ENCODE assay signal across 15 mouse cellular contexts in genomic region chr8:26938150-26938804, GRCm38 (mm10).
"Had no signal": no experiment of that assay in that cellular context is flagged by ENCODE, and none has a peak within 500 bp of the region (broad histone marks: within the 10 kb centered on the region; RNA-seq: fewer than 3 reads in every experiment).

No protein-coding gene starts in this region.

- ATAC-seq: liver, postnatal 0 days; lung, postnatal 0 days; midbrain, embryonic 15.5 days had no signal

- H3K4me2 ChIP-seq: limb, embryonic 12.5 days; liver, embryonic 13.5 days; midbrain, embryonic 15.5 days; neural tube, embryonic 15.5 days had no signal

- DNase-seq: kidney, adult 11 months; kidney, adult 9 months; liver, embryonic 13.5 days; liver, postnatal 0 days; lung, postnatal 36 days; right cerebral cortex, adult 18-20 months; right cerebral cortex, postnatal 25 days; thymus, adult 18-20 months had no signal

- H3K4me3 ChIP-seq: layer of hippocampus, adult 2 months; limb, embryonic 12.5 days; liver, embryonic 13.5 days; midbrain, embryonic 10.5 days; midbrain, embryonic 15.5 days; neural tube, embryonic 15.5 days had no signal

- H3K9me3 ChIP-seq: liver, embryonic 13.5 days; midbrain, embryonic 10.5 days; midbrain, embryonic 15.5 days; neural tube, embryonic 15.5 days had no signal

- H3K9ac ChIP-seq: limb, embryonic 12.5 days; liver, embryonic 13.5 days; liver, postnatal 0 days; midbrain, embryonic 15.5 days; neural tube, embryonic 15.5 days had no signal

- H3K27me3 ChIP-seq: limb, embryonic 12.5 days; liver, embryonic 13.5 days; midbrain, embryonic 15.5 days; neural tube, embryonic 15.5 days had no signal

- H3K4me1 ChIP-seq: limb, embryonic 12.5 days; liver, embryonic 13.5 days; midbrain, embryonic 10.5 days; midbrain, embryonic 15.5 days; neural tube, embryonic 15.5 days had no signal

- H3K36me3 ChIP-seq: limb, embryonic 12.5 days; liver, embryonic 13.5 days; midbrain, embryonic 10.5 days; midbrain, embryonic 15.5 days; neural tube, embryonic 15.5 days had no signal

- H3K27ac ChIP-seq: kidney, postnatal 0 days; layer of hippocampus, adult 2 months; limb, embryonic 12.5 days; liver, embryonic 13.5 days; midbrain, embryonic 10.5 days; midbrain, embryonic 15.5 days; neural tube, embryonic 15.5 days had no signal
